Mouse (Mus musculus): Measurements from ENCODE around the gene Sec61a1. TPM values are rescaled to one million over a fixed set of nuclear protein-coding genes. Genes with fewer than 3 reads are reported as not detected.
A peak's percentile ranks its signal among the peaks of the same experiment; 100 is the strongest.

The Sec61a1 gene
- total and polyA plus RNA-seq, 3 experiments = 111 to 277 (median 161) TPM

DNA sequence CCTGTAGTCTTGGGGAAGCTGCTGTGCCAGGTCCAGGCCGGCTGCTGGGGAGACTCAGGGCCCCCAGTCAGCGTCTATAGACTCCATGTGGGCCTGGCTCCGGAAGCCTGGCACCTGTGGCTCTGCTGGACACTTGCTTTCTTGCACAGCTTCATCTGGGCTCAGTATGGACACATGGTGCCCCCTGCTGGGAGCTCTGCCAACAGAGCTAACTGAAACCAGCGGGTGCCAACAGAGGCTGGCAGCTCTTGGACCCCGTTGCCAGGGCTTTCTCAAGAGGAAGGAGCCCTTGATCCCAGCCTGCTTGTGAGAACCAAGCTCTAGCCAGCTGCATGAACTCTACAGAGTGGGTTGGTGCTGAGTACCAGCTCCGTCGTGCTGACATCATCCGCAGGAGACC, 31.8 kb downstream of the Sec61a1 start (continued):
- TF ChIP-seq CHD1 (IDR thresholded peaks at IDR 0.05; ENCODE audit: low read depth, low read length) (no peak), ZMIZ1 (IDR thresholded peaks at IDR 0.05; ENCODE audit: low read depth, low read length) (no peak), E2F4 (IDR thresholded peaks at IDR 0.05; ENCODE audit: borderline replicate concordance, low read depth, low read length) (no peak), POLR2A (IDR thresholded peaks at IDR 0.05; ENCODE audit: control insufficient read depth in 1 of 2, insufficient read depth in 1 of 2, low read depth in 1 of 2, low read length in 2 of 2, poor library complexity in 1 of 2) (no peak), MAFK (IDR thresholded peaks at IDR 0.05; ENCODE audit: borderline replicate concordance, low read depth, low read length) (no peak)

DNA sequence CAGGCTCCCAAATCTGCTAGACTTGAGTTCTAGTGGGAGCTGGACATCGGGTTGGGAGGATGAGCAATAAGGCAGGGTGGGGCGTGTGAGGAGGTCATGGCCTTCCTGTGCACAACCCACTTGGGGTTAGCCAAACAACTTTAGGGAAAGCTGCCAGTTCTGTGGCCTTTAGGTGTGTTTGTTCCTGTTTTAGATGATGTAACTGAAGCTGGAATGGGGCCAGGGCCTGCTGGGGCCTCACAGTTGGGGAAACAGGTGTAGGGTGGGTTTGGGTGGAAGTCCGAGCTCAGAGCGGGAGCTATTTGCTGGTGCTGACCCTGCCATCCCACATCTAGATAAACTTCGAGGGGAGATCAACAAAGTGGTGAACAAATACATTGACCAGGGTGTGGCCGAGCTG, 33.3 kb downstream of the Sec61a1 start:
- TF ChIP-seq MXI1 (IDR thresholded peaks at IDR 0.05; ENCODE audit: low read depth, low read length) (no peak), SMC3 (IDR thresholded peaks at IDR 0.05; ENCODE audit: low read depth, low read length) (no peak), ETS1 (IDR thresholded peaks at IDR 0.05; ENCODE audit: low read depth, low read length) (peak; percentile 48), ZKSCAN1 (IDR thresholded peaks at IDR 0.05; ENCODE audit: low read depth, low read length) (no peak), POLR2A (IDR thresholded peaks at IDR 0.05; ENCODE audit: control insufficient read depth in 1 of 2, insufficient read depth in 1 of 2, low read depth in 1 of 2, low read length in 2 of 2, poor library complexity in 1 of 2) (no peak)
- Histone ChIP-seq H3K36me3 (ENCODE audit: control insufficient read depth in 1 of 2, insufficient read depth in 2 of 2, low read length in 2 of 2) (peaks cover 3 to 15% of the 10 kb centered on the region in 2 experiments), H3K27me3 (ENCODE audit: control insufficient read depth in 1 of 2, insufficient read depth in 2 of 2, low read length in 2 of 2) (no peaks in the 10 kb centered on the region), H3K4me1 (ENCODE audit: control insufficient read depth in 1 of 2, insufficient read depth in 2 of 2, low read length in 2 of 2) (peaks cover 0 to 2% of the 10 kb centered on the region in 2 experiments; a peak in 2 of 4 replicates), H3K27ac (ENCODE audit: control insufficient read depth, low read depth, low read length) (no peak overlapping the region), H3K9ac (ENCODE audit: control insufficient read depth, low read depth, low read length, poor library complexity, severe bottlenecking) (no peak overlapping the region), H3K9me3 (replicated peaks; ENCODE audit: insufficient read depth, low read length) (no peaks in the 10 kb centered on the region), H3K4me3 (ENCODE audit: control insufficient read depth in 1 of 2, insufficient read depth in 1 of 2, low read depth in 2 of 2, low read length in 2 of 2) (no peak overlapping the region), H3K79me2 (ENCODE audit: control insufficient read depth, insufficient read depth, low read length, poor library complexity) (no peaks in the 10 kb centered on the region; the same call in 1 of the 2 replicates)
- DNase-seq (ENCODE audit: low read depth, low spot score) = peak; percentile 35

DNA sequence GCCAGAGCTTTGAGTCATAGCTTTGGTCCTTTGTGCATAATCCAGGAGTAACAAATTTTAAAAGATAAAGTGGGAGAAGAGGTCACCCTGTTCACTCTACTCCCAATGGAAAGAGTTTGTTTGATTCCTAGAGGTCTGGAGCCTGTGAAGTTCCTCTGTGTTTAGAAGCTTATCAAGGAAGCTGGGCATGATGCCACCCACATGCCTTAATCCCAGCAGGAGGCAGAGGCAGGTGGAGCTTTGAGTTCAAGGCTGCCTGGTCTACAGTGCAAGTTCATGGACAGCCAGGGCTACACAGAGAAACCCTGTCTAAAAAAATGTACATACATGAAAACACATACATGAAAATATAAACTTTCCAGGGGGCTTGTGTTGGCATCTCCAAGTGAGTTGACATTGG, 34.8 kb downstream of the Sec61a1 start:
- TF ChIP-seq USF1 (IDR thresholded peaks at IDR 0.05; ENCODE audit: low read depth, low read length) (no peak), CHD1 (IDR thresholded peaks at IDR 0.05; ENCODE audit: low read depth, low read length) (no peak), NRF1 (IDR thresholded peaks at IDR 0.05; ENCODE audit: insufficient read depth, low read depth, low read length, poor library complexity, severe bottlenecking) (no peak), ZNF384 (IDR thresholded peaks at IDR 0.05; ENCODE audit: low read depth, low read length) (no peak), POLR2AphosphoS2 (IDR thresholded peaks at IDR 0.05; ENCODE audit: low read length) (no peak), RAD21 (IDR thresholded peaks at IDR 0.05; ENCODE audit: low read depth, low read length) (no peak), SMC3 (IDR thresholded peaks at IDR 0.05; ENCODE audit: low read depth, low read length) (no peak), RCOR1 (IDR thresholded peaks at IDR 0.05; ENCODE audit: low read depth, low read length) (no peak), ZC3H11A (IDR thresholded peaks at IDR 0.05; ENCODE audit: low read depth, low read length) (no peak), BHLHE40 (IDR thresholded peaks at IDR 0.05; ENCODE audit: borderline replicate concordance, low read depth, low read length) (no peak), UBTF (IDR thresholded peaks at IDR 0.05; ENCODE audit: borderline replicate concordance, insufficient read depth, low read depth, low read length) (no peak), NELFE (IDR thresholded peaks at IDR 0.05; ENCODE audit: low read depth, low read length) (no peak), TAL1 (IDR thresholded peaks at IDR 0.05; ENCODE audit: low read length) (no peak), MYB (IDR thresholded peaks at IDR 0.05; ENCODE audit: low read depth, low read length) (no peak), ETS1 (IDR thresholded peaks at IDR 0.05; ENCODE audit: low read depth, low read length) (no peak)

More for the DNA sequence above, 34.8 kb downstream of the Sec61a1 start:
- peaks cover 3 to 15% of the 10 kb centered on the region in 2 experiments for H3K36me3 ChIP-seq (ENCODE audit: control insufficient read depth in 1 of 2, insufficient read depth in 2 of 2, low read length in 2 of 2)
- no peaks in the 10 kb centered on the region for H3K9me3 ChIP-seq (replicated peaks; ENCODE audit: insufficient read depth, low read length)
- no peak overlapping the region for H3K9ac ChIP-seq (ENCODE audit: control insufficient read depth, low read depth, low read length, poor library complexity, severe bottlenecking)
- H3K4me1 ChIP-seq (ENCODE audit: control insufficient read depth in 1 of 2, insufficient read depth in 2 of 2, low read length in 2 of 2) = peaks cover 0 to 2% of the 10 kb centered on the region in 2 experiments; a peak in 2 of 4 replicates
- no peak overlapping the region for H3K4me3 ChIP-seq (ENCODE audit: control insufficient read depth in 1 of 2, insufficient read depth in 1 of 2, low read depth in 2 of 2, low read length in 2 of 2)
- H3K79me2 ChIP-seq (ENCODE audit: control insufficient read depth, insufficient read depth, low read length, poor library complexity) = no peaks in the 10 kb centered on the region; the same call in 1 of the 2 replicates
- H3K27ac ChIP-seq (ENCODE audit: control insufficient read depth, low read depth, low read length) = no peak overlapping the region
- H3K27me3 ChIP-seq (ENCODE audit: control insufficient read depth in 1 of 2, insufficient read depth in 2 of 2, low read length in 2 of 2) = no peaks in the 10 kb centered on the region
- no peak for DNase-seq (ENCODE audit: low read depth, low spot score)
